Mouse (Mus musculus): Measurements from ENCODE around the gene Fam178b. TPM values are rescaled to one million over a fixed set of nuclear protein-coding genes. Genes with fewer than 3 reads are reported as not detected.

Fam178b gene
- polyA plus RNA-seq, 1 experiment from 2014 or later, result not detected

DNA sequence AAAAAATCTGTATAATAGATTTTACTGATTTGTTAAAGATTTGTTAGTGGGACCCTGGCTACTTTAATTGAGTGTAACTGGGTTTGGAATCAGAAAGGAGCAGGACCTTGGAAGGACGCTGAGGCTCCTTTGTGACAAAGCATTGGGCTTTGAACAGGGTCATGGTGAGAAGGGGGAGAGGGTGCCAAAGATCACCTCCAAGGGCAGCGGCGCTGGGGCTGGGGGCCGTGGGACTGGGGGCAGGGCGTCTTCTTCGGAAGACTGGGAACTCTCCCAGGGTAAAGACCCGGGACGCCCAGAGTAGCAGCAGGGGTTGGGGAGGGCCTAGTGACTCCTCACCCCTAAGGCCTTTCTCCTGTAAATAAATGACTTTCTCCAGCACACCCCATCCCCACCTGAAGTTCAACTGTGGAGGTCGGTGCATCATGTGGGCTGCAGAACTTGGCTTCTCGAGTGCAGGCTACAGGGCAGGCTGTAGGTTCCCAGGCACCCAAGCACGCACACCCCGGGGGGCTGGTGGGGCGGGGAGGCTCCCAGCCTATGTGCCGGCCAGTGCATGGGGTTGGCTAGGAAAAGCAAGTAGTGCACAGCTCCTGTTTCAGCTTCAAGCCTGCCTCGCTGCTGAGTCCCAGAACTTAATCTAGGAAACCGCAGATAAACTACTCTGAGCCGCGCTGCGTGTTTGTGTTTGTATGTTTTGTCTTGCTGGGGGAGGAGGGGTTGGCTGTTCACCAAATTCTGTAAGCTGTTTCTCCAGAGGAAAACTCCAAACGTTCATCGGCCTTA lies 115.0 kb downstream of the Fam178b start:
- no peaks in the 10 kb centered on the region for H3K9me3 ChIP-seq
- no peak overlapping the region for H3K4me3 ChIP-seq
- no peak overlapping the region for H3K9ac ChIP-seq (replicated peaks)
- H3K4me1 ChIP-seq, result peaks cover 6% of the 10 kb centered on the region; the same call in 1 of the 2 replicates
- ATAC-seq (ENCODE audit: low FRiP score, low read depth), result no peak
- H3K4me2 ChIP-seq (replicated peaks), result no peak overlapping the region
- peaks cover 6% of the 10 kb centered on the region for H3K27me3 ChIP-seq
- WGBS, result 41% methylated on average over 20 of the region's 21 CpGs
- H3K36me3 ChIP-seq, result no peaks in the 10 kb centered on the region
- H3K27ac ChIP-seq (replicated peaks), result no peak overlapping the region

DNA sequence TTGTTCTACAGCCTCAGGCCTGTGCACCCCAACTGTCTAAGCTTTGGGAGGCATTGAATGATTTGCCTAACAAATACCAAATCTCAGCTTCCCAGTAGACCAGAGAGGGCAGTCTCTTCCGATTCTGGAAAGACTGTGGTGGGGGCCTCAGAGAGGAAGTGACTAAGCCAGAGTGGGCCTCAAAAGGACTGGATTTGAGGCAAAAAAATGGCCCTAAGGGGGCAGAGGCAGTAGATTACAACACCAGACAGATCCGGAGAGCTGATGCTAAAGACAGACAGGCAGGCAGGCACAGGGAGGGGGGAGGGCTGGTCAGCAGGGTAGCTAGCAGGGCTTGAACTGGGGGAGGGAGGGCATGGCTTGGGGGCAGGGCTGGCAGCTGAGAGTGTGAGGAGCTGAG lies 116.6 kb downstream of the Fam178b start:
- no peak for ATAC-seq (ENCODE audit: low FRiP score, low read depth)
- 5% methylated on average over 2 of the region's 2 CpGs for WGBS
- H3K36me3 ChIP-seq, result no peaks in the 10 kb centered on the region
- no peaks in the 10 kb centered on the region for H3K9me3 ChIP-seq
- peaks cover 6% of the 10 kb centered on the region; the same call in 1 of the 2 replicates for H3K4me1 ChIP-seq
- H3K4me2 ChIP-seq (replicated peaks), result no peak overlapping the region
- no peak overlapping the region; the same call in 1 of the 2 replicates for H3K9ac ChIP-seq (replicated peaks)
- H3K27me3 ChIP-seq, result peaks cover 6% of the 10 kb centered on the region
- H3K4me3 ChIP-seq, result no peak overlapping the region
- H3K27ac ChIP-seq (replicated peaks), result peak overlapping the region; percentile 39

- no peak for ATAC-seq (ENCODE audit: low FRiP score, low read depth)
- H3K4me1 ChIP-seq, result peaks cover 13% of the 10 kb centered on the region
- H3K4me2 ChIP-seq (replicated peaks), result no peak overlapping the region
These were observed 118.9 kb downstream of the Fam178b start for GRCm38 (mm10) chr1:36564101-36564500.

GRCm38 (mm10) chr1:36563632-36564031 lies 119.4 kb downstream of the Fam178b start:
- 67% methylated on average over 4 of the region's 4 CpGs for WGBS
- H3K27me3 ChIP-seq, result peaks cover 8% of the 10 kb centered on the region
- no peaks in the 10 kb centered on the region for H3K36me3 ChIP-seq
- no peak overlapping the region for H3K9ac ChIP-seq (replicated peaks)
- H3K27ac ChIP-seq (replicated peaks), result no peak overlapping the region
- no peaks in the 10 kb centered on the region for H3K9me3 ChIP-seq
- peaks cover 18% of the 10 kb centered on the region for H3K4me1 ChIP-seq
- H3K4me2 ChIP-seq (replicated peaks), result no peak overlapping the region
- H3K4me3 ChIP-seq, result no peak overlapping the region
- ATAC-seq (ENCODE audit: low FRiP score, low read depth), result no peak

More at GRCm38 (mm10) chr1:36564101-36564500, 118.9 kb downstream of the Fam178b start:
- WGBS, result 71% methylated on average over 6 of the region's 6 CpGs
- H3K9me3 ChIP-seq, result no peaks in the 10 kb centered on the region
- H3K4me3 ChIP-seq, result no peak overlapping the region
- H3K36me3 ChIP-seq, result no peaks in the 10 kb centered on the region
- H3K27me3 ChIP-seq, result peaks cover 9% of the 10 kb centered on the region
- no peak overlapping the region for H3K9ac ChIP-seq (replicated peaks)
- no peak overlapping the region for H3K27ac ChIP-seq (replicated peaks)

GRCm38 (mm10) chr1:36563197-36563596 lies 119.8 kb downstream of the Fam178b start:
- Histone ChIP-seq H3K4me3 (no peak overlapping the region), H3K4me2 (replicated peaks) (no peak overlapping the region), H3K9me3 (no peaks in the 10 kb centered on the region), H3K9ac (replicated peaks) (no peak overlapping the region), H3K36me3 (no peaks in the 10 kb centered on the region), H3K27ac (replicated peaks) (no peak overlapping the region), H3K4me1 (peaks cover 21% of the 10 kb centered on the region), H3K27me3 (peaks cover 8% of the 10 kb centered on the region)
- 69% methylated on average over 2 of the region's 2 CpGs for WGBS
- no peak for ATAC-seq (ENCODE audit: low FRiP score, low read depth)

DNA sequence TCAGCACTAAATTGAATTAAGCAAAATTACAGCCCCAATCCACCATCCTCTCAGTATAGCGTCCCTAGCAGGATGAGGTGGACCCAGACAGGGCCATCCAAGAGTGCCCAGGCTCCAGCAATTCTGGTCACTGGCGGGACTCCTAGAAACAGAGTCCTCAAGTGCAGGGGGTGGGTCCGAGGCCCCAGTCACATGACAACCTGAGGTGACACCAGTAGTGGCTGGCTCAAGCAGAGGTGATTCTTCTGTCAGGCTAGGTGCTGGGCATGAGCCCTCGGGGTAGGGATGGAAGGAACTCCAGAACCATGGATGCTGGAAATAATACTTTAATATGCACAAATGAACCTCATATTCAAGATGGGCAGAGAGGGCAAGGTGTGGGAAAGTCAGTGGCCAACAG lies 120.6 kb downstream of the Fam178b start:
- H3K36me3 ChIP-seq, result no peaks in the 10 kb centered on the region
- H3K9me3 ChIP-seq, result no peaks in the 10 kb centered on the region
- no peak overlapping the region for H3K4me3 ChIP-seq
- no peak overlapping the region for H3K27ac ChIP-seq (replicated peaks)
- WGBS, result 77% methylated on average over 4 of the region's 4 CpGs
- H3K9ac ChIP-seq (replicated peaks), result no peak overlapping the region
- peaks cover 21% of the 10 kb centered on the region for H3K4me1 ChIP-seq
- H3K4me2 ChIP-seq (replicated peaks), result no peak overlapping the region
- ATAC-seq (ENCODE audit: low FRiP score, low read depth), result no peak
- H3K27me3 ChIP-seq, result peaks cover 8% of the 10 kb centered on the region

DNA sequence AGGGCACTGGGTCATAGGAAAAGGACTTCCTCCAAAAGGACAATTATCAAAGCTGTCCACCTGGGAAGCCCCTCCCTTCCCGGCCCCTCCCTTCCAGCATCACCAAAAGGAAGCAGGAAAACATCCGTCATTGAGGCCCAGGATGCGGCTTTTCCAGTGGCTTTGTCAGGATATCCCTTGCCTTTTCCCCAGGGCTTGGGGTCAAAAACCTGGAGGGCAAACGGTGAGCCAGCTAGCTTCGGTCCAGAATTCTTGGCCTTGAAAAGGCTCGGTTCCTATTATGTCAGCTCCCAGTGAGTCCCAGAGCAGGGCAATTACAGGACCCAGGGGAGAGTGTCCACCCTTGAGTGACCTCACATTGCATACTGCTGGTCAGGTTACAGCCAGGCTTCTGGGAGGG lies 122.1 kb downstream of the Fam178b start:
- H3K9ac ChIP-seq (replicated peaks), result no peak overlapping the region
- H3K4me2 ChIP-seq (replicated peaks), result no peak overlapping the region
- ATAC-seq (ENCODE audit: low FRiP score, low read depth), result no peak
- peaks cover 16% of the 10 kb centered on the region for H3K4me1 ChIP-seq
- H3K9me3 ChIP-seq, result no peaks in the 10 kb centered on the region
- H3K36me3 ChIP-seq, result no peaks in the 10 kb centered on the region
- WGBS, result 63% methylated on average over 6 of the region's 6 CpGs
- no peak overlapping the region for H3K4me3 ChIP-seq
- H3K27me3 ChIP-seq, result peaks cover 8% of the 10 kb centered on the region
- H3K27ac ChIP-seq (replicated peaks), result no peak overlapping the region

GRCm38 (mm10) chr1:36559888-36560287 lies 123.1 kb downstream of the Fam178b start:
- no peak overlapping the region for H3K27ac ChIP-seq (replicated peaks)
- H3K36me3 ChIP-seq, result peaks cover 4% of the 10 kb centered on the region
- peaks cover 8% of the 10 kb centered on the region for H3K27me3 ChIP-seq
- no peak overlapping the region for H3K4me2 ChIP-seq (replicated peaks)
- ATAC-seq (ENCODE audit: low FRiP score, low read depth), result no peak
- H3K9ac ChIP-seq (replicated peaks), result no peak overlapping the region
- H3K4me1 ChIP-seq, result peaks cover 26% of the 10 kb centered on the region
- 75% methylated on average over 5 of the region's 5 CpGs for WGBS
- H3K4me3 ChIP-seq, result no peak overlapping the region
- H3K9me3 ChIP-seq, result no peaks in the 10 kb centered on the region

- WGBS, result 2% methylated on average over 2 of the region's 4 CpGs
- H3K4me1 ChIP-seq, result peaks cover 32% of the 10 kb centered on the region
- H3K27ac ChIP-seq (replicated peaks), result no peak overlapping the region
- H3K9ac ChIP-seq (replicated peaks), result peak overlapping the region; percentile 98; the same call in 1 of the 2 replicates
- peak overlapping the region; percentile 94 for H3K4me3 ChIP-seq
- H3K36me3 ChIP-seq, result peaks cover 10% of the 10 kb centered on the region
- peaks cover 8% of the 10 kb centered on the region for H3K27me3 ChIP-seq
- peak overlapping the region; percentile 99 for H3K4me2 ChIP-seq (replicated peaks)
- H3K9me3 ChIP-seq, result no peaks in the 10 kb centered on the region
- ATAC-seq (ENCODE audit: low FRiP score, low read depth), result no peak
These were observed 123.7 kb downstream of the Fam178b start for GRCm38 (mm10) chr1:36559256-36559655.

GRCm38 (mm10) chr1:36558031-36558993 lies 124.7 kb downstream of the Fam178b start, which contains the start of gene Sema4c:
TSS of gene Sema4c (minus strand) at chr1:36558349.
- Histone ChIP-seq H3K9ac (replicated peaks) (peak within 1 kb of the TSS; percentile 98), H3K36me3 (peaks cover 20% of the 10 kb centered on the region), H3K4me3 (peak within 1 kb of the TSS; percentile 94), H3K27me3 (peaks cover 8% of the 10 kb centered on the region), H3K4me1 (peaks cover 41% of the 10 kb centered on the region), H3K27ac (replicated peaks) (peak within 1 kb of the TSS; percentile 99), H3K9me3 (no peaks in the 10 kb centered on the region), H3K4me2 (replicated peaks) (peak within 1 kb of the TSS; percentile 99)
- ATAC-seq (ENCODE audit: low FRiP score, low read depth), result peak; percentile 74
- under 1% methylated on average over 57 of the region's 69 CpGs for WGBS

DNA sequence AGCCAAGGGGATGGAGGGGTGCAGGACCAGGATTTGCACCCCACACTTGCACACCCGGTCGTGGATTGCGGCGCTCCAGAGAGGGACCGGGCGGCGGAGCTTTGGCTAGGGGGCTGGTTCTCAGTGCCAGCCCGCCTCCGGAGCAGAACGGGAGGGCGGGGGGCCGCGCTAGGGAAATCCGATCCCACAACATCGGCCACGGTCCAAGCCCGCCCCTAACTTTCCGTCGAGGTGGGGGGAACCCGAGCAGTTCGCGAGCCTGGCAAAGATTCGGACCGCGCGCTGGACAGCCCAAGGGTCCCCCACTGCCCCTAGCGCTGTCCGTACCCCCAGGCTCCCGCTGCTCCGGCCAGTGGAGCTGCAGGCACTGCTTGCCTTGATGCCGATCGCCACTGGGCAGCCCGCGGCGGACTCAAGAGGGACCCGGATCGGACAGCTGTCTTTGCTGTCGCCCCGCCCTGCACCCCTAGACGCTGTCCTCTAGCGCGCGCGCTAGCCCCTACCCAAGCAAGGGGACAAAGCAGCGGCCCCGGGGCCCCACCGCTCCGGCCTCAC lies 125.4 kb downstream of the Fam178b start:
- WGBS, result under 1% methylated on average over 48 of the region's 48 CpGs

More for the DNA sequence above, 125.4 kb downstream of the Fam178b start:
- peak overlapping the region; percentile 99 for H3K27ac ChIP-seq (replicated peaks)
- H3K36me3 ChIP-seq, result peaks cover 28% of the 10 kb centered on the region
- ATAC-seq (ENCODE audit: low FRiP score, low read depth), result peak; percentile 66
- H3K4me1 ChIP-seq, result peaks cover 41% of the 10 kb centered on the region
- H3K4me2 ChIP-seq (replicated peaks), result peak overlapping the region; percentile 99
- H3K9ac ChIP-seq (replicated peaks), result peak overlapping the region; percentile 98
- peak overlapping the region; percentile 94 for H3K4me3 ChIP-seq
- no peaks in the 10 kb centered on the region for H3K9me3 ChIP-seq
- H3K27me3 ChIP-seq, result peaks cover 8% of the 10 kb centered on the region
